Comparison of ENCODE assay signal across 17 mouse cellular contexts in the genomic region with DNA sequence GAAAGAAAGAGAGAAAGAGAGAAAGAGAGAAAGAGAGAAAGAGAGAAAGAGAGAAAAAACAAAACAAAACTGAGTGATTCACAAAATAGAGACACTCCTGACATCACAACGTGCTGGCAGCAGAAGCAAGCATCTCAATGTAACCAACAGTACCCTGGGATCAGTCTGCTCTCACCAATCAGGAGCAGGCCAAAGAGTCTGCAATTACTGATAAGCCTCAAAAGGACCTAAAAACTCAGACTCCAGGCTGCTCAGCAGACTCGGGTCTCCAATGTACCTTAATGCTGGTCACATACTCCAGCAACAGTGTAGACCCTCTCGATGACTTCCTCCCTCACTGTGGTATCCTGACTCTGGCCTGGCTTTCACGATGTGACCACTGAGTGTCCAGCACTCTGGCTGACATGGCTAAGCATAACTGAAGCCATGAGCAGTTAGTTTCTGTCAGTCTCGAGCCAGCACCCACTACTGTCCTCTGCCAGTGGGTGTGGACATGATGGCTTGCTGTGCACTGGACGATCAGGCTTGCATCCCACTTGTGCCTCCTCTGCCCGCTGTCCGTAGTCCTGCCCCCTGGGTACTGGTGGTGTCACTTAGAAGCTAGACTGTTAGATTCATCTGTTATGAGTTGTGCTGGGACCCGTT. TPM values are rescaled to one million over a fixed set of nuclear protein-coding genes. Genes with fewer than 3 reads are reported as not detected.
A peak's percentile ranks its signal among the peaks of the same experiment; 100 is the strongest.
DNase-seq lines count a peak whose midpoint lies in the region; ATAC-seq lines count a peak whose summit lies in the region.
"Had no signal": no experiment of that assay in that cellular context is flagged by ENCODE, and none has a peak within 500 bp of the region (broad histone marks: within the 10 kb centered on the region; RNA-seq: fewer than 3 reads in every experiment).

No protein-coding gene starts in this region.

- WGBS in heart, embryonic 10.5 days = 55% methylated on average over 9 of the region's 9 CpGs

- DNase-seq in heart, embryonic 10.5 days (ENCODE audit: low spot score) = no peak
- DNase-seq in heart, adult 8-10 months (ENCODE audit: low spot score) = no peak
- DNase-seq in liver = peak; percentile 75
- DNase-seq in adrenal gland, postnatal 4 days (ENCODE audit: low spot score in 2 of 2) = no peak
- DNase-seq in thymus, postnatal 0 days (ENCODE audit: low spot score) = no peak
- DNase-seq in lung, adult 18-20 months = no peak
- DNase-seq: cerebellum, adult 9-10 months; gastrocnemius, postnatal 25 days; lung, postnatal 36 days; midbrain, embryonic 14.5 days; right cerebral cortex, postnatal 14 days; thymus, postnatal 25 days had no signal

- H3K4me1 ChIP-seq in heart, embryonic 10.5 days = peaks cover 64% of the 10 kb centered on the region

- no peaks in the 10 kb centered on the region for H3K36me3 ChIP-seq in heart, embryonic 10.5 days
- H3K36me3 ChIP-seq: limb, embryonic 15.5 days had no signal

- H3K27ac ChIP-seq in heart, embryonic 10.5 days = 0 out of 2 replicates have a peak overlapping the region, but pooled peaks have one; percentile 24
- H3K27ac ChIP-seq: kidney, postnatal 0 days; layer of hippocampus, adult 2 months; limb, embryonic 15.5 days had no signal

- H3K27me3 ChIP-seq in heart, embryonic 10.5 days (ENCODE audit: insufficient read depth, poor library complexity, severe bottlenecking) = peaks cover 7% of the 10 kb centered on the region; the same call in 1 of the 2 replicates
- H3K27me3 ChIP-seq: limb, embryonic 15.5 days had no signal

- no peaks in the 10 kb centered on the region for H3K9me3 ChIP-seq in heart, embryonic 10.5 days
- H3K9me3 ChIP-seq: limb, embryonic 15.5 days had no signal

- ATAC-seq in common myeloid progenitor, adult 5-6 weeks (replicated peaks; ENCODE audit: low read depth, poor library complexity, severe bottlenecking) = peak; percentile 54
- ATAC-seq in megakaryocyte-erythroid progenitor cell, adult 5-6 weeks (replicated peaks; ENCODE audit: low FRiP score, low TSS enrichment, poor library complexity, severe bottlenecking) = peak; percentile 81

- no peak overlapping the region for H3K4me3 ChIP-seq in heart, embryonic 10.5 days
- H3K4me3 ChIP-seq: layer of hippocampus, adult 2 months; limb, embryonic 15.5 days had no signal

RNA-seq across cellular contexts. Expression of a gene that starts 30.4 kb away (rescaled TPM):
- polyA plus RNA-seq in heart, embryonic 10.5 days (2016; fragmentation: Nextera tagmentation; extraction: Ambion mirVana) = 14.4 and 21.0 TPM in 2 replicates
- 10 to 100 TPM; 53.4 to 67.0 (median 62.7) TPM for total RNA-seq in heart, adult 8-10 months (2022)
- total RNA-seq in common myeloid progenitor, adult 5-6 weeks (2017) = 10.1 and 23.6 TPM in 2 replicates
- total RNA-seq in megakaryocyte-erythroid progenitor cell, adult 5-6 weeks (2014; fragmentation: Nextera tagmentation) = 19.0 and 22.9 TPM in 2 replicates
- 3.2 and 7.2 TPM in 2 replicates for total RNA-seq in megakaryocyte-erythroid progenitor cell, adult 5-6 weeks (2017)
- total RNA-seq in adrenal gland, postnatal 4 days (2021) = 10 to 100 TPM; 25.0 to 25.8 TPM
- 9.1 and 11.3 TPM in 2 replicates for polyA plus RNA-seq in thymus, postnatal 0 days (2015; fragmentation: Nextera tagmentation; extraction: Ambion mirVana)

RNA-seq across cellular contexts. Expression of a gene that starts 30.5 kb away (rescaled TPM):
- 735 and 862 TPM in 2 replicates for polyA plus RNA-seq in heart, embryonic 10.5 days (2016; fragmentation: Nextera tagmentation; extraction: Ambion mirVana)
- total RNA-seq in heart, adult 8-10 months (2022) = 100 to 1,000 TPM; 256 to 304 (median 274) TPM
- 1,609 and 1,977 TPM in 2 replicates for total RNA-seq in common myeloid progenitor, adult 5-6 weeks (2017)
- total RNA-seq in megakaryocyte-erythroid progenitor cell, adult 5-6 weeks (2014; fragmentation: Nextera tagmentation) = 3,119 and 3,478 TPM in 2 replicates
- 1,796 and 2,125 TPM in 2 replicates for total RNA-seq in megakaryocyte-erythroid progenitor cell, adult 5-6 weeks (2017)
- 100 to 1,000 TPM; 607 to 624 TPM for total RNA-seq in adrenal gland, postnatal 4 days (2021)
- polyA plus RNA-seq in thymus, postnatal 0 days (2015; fragmentation: Nextera tagmentation; extraction: Ambion mirVana) = 1,071 and 1,139 TPM in 2 replicates

RNA-seq across cellular contexts. Expression of a gene that starts 39.3 kb away (rescaled TPM):
- polyA plus RNA-seq in heart, embryonic 10.5 days (2016; fragmentation: Nextera tagmentation; extraction: Ambion mirVana) = 31.2 and 45.1 TPM in 2 replicates
- 10 to 100 TPM; 23.1 to 28.9 (median 25.7) TPM for total RNA-seq in heart, adult 8-10 months (2022)
- total RNA-seq in common myeloid progenitor, adult 5-6 weeks (2017) = 23.8 and 30.1 TPM in 2 replicates
- 17.3 and 22.0 TPM in 2 replicates for total RNA-seq in megakaryocyte-erythroid progenitor cell, adult 5-6 weeks (2014; fragmentation: Nextera tagmentation)
- 20.9 and 22.4 TPM in 2 replicates for total RNA-seq in megakaryocyte-erythroid progenitor cell, adult 5-6 weeks (2017)
- 10 to 100 TPM; 23.1 to 23.4 TPM for total RNA-seq in adrenal gland, postnatal 4 days (2021)
- polyA plus RNA-seq in thymus, postnatal 0 days (2015; fragmentation: Nextera tagmentation; extraction: Ambion mirVana) = 17.4 and 18.3 TPM in 2 replicates

RNA-seq across cellular contexts. Expression of a gene that starts 48.5 kb away (rescaled TPM):
- polyA plus RNA-seq in heart, embryonic 10.5 days (2016; fragmentation: Nextera tagmentation; extraction: Ambion mirVana) = 4.8 and 7.8 TPM in 2 replicates
- total RNA-seq in heart, adult 8-10 months (2022) = 10 to 100 TPM in 2 of 4 experiments, 1 to 10 TPM in 2; 6.0 to 11.8 (median 9.6) TPM
- total RNA-seq in common myeloid progenitor, adult 5-6 weeks (2017) = 10.0 and 13.4 TPM in 2 replicates
- 11.9 and 14.9 TPM in 2 replicates for total RNA-seq in megakaryocyte-erythroid progenitor cell, adult 5-6 weeks (2014; fragmentation: Nextera tagmentation)
- 3.6 and 4.9 TPM in 2 replicates for total RNA-seq in megakaryocyte-erythroid progenitor cell, adult 5-6 weeks (2017)
- 10 to 100 TPM; 43.5 to 44.1 TPM for total RNA-seq in adrenal gland, postnatal 4 days (2021)
- polyA plus RNA-seq in thymus, postnatal 0 days (2015; fragmentation: Nextera tagmentation; extraction: Ambion mirVana) = 9.4 and 13.0 TPM in 2 replicates

RNA-seq across cellular contexts. Expression of a gene that starts 48.7 kb away (rescaled TPM):
- 42.0 and 46.2 TPM in 2 replicates for polyA plus RNA-seq in heart, embryonic 10.5 days (2016; fragmentation: Nextera tagmentation; extraction: Ambion mirVana)
- 10 to 100 TPM; 17.5 to 20.6 (median 19.5) TPM for total RNA-seq in heart, adult 8-10 months (2022)
- 22.0 and 28.9 TPM in 2 replicates for total RNA-seq in common myeloid progenitor, adult 5-6 weeks (2017)
- 40.5 and 56.0 TPM in 2 replicates for total RNA-seq in megakaryocyte-erythroid progenitor cell, adult 5-6 weeks (2014; fragmentation: Nextera tagmentation)
- 18.6 and 31.0 TPM in 2 replicates for total RNA-seq in megakaryocyte-erythroid progenitor cell, adult 5-6 weeks (2017)
- 10 to 100 TPM; 29.8 to 30.2 TPM for total RNA-seq in adrenal gland, postnatal 4 days (2021)
- 15.7 and 19.6 TPM in 2 replicates for polyA plus RNA-seq in thymus, postnatal 0 days (2015; fragmentation: Nextera tagmentation; extraction: Ambion mirVana)
